Mouse (Mus musculus): Measurements from ENCODE around the gene Grm2.

Gene Grm2

GRCm38 (mm10) chr9:106655884-106656720 is at the start of gene Grm2:
Gene Grm2, minus strand, starts transcription at chr9:106656082.
- DNase-seq (ENCODE audit: extremely low read depth, low read depth, low spot score) = no peak

- DNase-seq (ENCODE audit: extremely low read depth, low read depth, low spot score) = no peak
Observed at GRCm38 (mm10) chr9:106692973-106693481, 37.1 kb upstream of the Grm2 start.

DNA sequence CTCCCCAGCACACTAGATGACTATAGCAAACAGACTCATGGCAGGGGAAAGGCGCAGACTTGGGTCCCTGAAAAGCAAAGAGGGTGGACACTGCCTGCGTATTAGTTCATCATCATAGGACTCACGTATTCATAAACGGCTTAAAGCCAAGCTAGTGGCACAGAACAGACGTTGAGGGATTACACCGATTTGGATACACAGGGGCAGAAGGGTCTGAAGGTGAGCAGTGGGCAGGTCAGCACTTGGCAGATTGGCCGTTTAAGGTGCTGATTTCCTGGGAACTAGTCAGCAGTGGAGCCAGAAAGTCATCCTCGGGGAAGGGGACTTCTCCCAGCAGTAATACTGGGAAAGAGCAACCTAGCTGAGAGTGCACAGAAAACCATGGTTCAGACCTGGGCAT is 33.0 kb upstream of the Grm2 start:
- DNase-seq (ENCODE audit: extremely low read depth, low read depth, low spot score) = no peak

DNA sequence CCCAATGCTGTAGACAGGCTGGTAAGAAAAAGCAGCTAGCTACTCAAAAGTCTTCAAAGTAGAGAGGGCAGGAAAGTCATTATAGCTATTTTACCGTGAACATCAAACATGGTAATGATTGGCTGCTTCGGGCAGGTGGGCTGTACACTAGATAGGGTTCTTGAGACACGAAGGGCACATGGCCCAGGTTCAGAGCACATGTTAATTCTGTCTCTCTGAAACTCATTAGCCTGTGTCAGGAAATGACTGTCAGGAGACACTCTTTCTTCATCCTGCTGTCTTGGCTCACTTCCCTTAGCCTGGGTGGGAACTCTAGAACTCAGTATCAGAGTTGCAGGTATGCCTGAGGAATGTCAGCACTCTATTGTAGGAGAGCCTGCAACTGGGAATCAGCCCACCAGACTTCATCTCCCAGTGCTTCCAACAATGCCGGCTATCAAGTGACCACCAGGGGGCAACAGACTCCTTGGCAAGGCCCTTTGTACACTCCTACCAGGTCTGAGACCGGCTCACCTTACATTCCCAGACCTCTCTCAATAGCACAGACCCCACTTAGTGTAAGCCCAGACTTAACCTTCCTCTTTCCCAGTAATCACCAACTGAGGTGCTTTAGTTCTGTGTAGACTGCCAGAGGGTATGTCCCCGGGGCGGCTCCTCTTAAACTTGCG is 31.2 kb upstream of the Grm2 start:
- DNase-seq (ENCODE audit: extremely low read depth, low read depth, low spot score) = no peak

DNA sequence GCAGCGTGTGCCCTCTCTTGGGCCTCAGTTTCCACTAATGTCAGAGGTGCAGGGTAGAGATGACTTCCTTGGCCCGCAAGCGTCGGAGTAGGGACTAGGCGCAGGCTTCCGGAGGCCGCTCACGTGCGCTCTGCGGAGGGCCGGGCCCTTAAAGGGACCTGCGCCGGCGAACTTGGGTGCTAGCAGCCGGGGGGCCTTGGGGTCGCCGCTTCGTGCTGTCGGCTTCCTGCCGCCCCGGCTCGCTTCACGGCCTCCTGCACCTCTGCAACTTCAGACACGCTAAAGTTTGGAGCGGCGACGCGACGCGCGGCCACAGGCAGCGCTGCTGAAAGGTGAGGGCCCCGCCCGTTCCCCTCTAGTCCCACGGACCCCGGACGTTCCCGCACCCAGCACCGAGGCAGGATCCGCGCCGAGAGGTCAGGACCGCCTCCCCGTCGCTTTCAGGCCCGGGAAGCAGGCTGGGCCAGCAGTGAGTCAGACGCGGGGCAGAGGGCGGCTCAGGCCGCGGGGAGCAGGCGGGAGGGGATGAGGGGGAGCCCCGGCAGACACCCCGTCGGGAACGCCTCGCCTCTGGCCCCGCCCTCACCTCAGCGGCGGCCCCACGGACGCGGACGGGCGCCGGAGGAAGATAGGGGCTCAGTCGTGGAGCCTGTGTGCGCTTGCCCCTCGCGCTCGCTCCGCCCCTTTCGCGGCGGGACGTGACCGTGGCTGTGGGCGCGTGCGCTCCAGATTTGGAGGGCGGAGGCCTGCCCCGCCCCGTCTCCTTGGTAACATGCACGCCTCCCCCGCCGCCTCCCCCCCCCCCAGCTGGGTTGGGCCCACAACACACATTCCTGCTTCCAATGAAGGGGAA is 29.6 kb upstream of the Grm2 start, which contains the start of gene Tex264:
Tex264 (minus strand) TSS at position 679 of the 853 bp plus-strand sequence.
- DNase-seq (ENCODE audit: extremely low read depth, low read depth, low spot score) = no peak

GRCm38 (mm10) chr9:106684918-106685248 is 29.0 kb upstream of the Grm2 start:
- no peak for DNase-seq (ENCODE audit: extremely low read depth, low read depth, low spot score)

DNA sequence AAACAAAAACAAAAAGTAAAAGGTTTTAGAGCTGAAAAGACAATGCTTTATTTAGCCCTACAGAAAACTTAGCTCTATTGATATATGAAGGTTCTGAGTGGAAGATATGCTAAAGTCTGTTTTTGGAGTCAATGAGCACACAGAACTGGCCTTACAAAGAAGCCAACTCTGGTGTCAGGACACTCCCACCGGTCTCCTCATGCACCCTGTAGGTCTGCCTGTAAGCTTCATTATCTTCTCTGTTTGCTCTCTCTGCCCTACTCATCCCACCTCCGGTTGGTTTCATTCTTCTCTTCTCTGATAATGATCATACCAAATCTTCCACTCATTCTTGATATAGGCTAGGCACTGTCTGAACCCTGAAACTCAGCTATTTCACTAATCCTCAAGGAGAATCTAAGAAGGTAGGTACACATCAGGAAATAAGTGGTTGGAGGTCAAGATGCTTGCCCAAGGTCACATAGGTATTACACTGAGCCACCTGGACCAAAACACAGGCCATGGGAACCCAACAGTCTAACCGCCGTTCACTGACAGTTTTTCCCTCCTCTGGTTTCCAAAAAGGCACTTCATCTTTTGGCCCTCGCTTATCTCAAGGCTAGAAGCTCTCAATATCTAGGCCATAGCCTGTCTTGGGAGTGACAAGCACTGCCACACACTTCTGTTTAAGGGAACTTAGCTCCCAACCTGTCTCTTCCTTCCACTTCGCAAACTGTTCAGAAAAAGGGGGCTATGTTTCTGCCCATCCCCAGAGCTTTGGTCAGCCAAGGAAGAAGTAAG is 28.4 kb upstream of the Grm2 start:
- DNase-seq (ENCODE audit: extremely low read depth, low read depth, low spot score) = no peak

DNA sequence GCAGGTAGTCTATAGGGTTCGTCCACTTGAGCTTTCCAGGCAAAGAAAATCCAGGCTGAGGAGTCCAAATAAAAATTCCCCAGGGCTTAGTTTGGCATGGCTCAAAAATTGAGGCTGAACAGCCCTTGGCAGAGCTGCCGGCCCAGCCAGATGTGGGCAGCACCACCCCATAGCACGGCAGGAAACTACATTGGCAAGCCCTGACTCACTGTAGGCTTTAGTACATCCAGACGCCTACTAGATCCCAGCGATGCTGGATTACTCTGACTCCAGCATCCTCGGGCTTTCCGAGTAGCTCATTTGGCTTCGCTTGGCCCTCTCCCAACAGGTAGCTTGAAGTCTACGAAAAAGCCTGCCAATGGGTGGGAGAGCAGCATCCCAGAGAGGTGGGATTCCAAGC is 25.1 kb upstream of the Grm2 start:
- DNase-seq (ENCODE audit: extremely low read depth, low read depth, low spot score) = peak; percentile 23

DNA sequence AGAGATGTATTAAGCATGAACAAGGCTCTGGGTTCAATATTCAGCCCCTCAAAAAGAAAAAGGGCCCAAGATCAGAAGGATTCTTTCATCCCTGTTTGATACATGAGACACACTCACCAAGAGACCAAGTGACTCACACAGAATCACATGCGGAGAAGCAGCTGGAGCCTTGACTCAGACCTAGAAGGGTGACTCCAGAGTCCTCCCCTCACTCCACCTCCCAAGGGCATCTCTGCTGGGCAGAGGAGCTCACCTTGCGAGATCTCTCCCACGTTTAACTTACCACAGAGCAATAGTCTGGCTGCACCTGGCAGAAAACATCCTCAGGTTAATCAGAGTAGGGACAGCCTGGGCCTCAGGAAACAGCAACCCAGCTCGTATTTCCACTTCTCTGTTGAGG is 22.4 kb upstream of the Grm2 start:
- DNase-seq (ENCODE audit: extremely low read depth, low read depth, low spot score) = peak; percentile 57

- peak; percentile 28 for DNase-seq (ENCODE audit: extremely low read depth, low read depth, low spot score)
Observed at GRCm38 (mm10) chr9:106677702-106678101, 21.8 kb upstream of the Grm2 start.

DNA sequence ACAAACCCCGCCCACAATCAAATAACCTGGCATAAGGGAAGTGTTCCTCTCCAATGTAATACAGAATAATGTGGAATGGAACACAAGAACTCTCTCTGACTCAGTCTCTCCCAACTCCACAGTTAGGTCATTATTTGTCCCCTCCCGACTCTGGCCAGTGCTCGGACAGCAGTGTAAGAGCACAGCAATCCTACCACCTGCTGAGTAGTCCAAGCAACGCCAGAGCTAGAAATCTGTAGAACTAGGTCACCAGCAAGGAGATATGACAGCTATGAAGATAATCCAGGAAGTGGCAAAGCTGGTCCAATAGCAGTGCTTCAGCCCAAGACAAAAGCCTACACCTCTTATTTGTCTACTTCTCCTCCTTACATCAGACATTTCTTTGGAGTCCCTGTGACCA is 20.7 kb upstream of the Grm2 start:
- DNase-seq (ENCODE audit: extremely low read depth, low read depth, low spot score) = no peak

DNA sequence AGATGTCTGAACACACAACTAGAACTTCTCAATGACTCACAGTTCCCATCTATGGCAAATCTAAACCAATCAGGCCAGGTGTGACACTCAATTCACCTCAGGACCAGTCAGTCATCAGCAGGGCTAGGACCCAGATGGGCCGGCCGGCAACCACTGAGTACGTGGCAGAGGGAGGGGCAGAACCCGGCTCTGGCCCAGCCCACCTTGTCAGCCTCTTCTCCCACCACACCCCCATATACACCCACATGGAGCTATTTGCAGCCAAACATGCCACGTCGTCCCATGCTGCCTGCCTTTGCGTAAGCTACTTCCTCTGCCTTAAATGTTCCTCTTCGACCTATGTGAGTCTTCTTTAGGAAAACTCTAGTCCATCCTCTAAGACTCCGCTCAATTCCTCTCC is 20.1 kb upstream of the Grm2 start:
- DNase-seq (ENCODE audit: extremely low read depth, low read depth, low spot score) = no peak

GRCm38 (mm10) chr9:106675480-106675879 is 19.6 kb upstream of the Grm2 start:
- DNase-seq (ENCODE audit: extremely low read depth, low read depth, low spot score) = peak; percentile 26

DNA sequence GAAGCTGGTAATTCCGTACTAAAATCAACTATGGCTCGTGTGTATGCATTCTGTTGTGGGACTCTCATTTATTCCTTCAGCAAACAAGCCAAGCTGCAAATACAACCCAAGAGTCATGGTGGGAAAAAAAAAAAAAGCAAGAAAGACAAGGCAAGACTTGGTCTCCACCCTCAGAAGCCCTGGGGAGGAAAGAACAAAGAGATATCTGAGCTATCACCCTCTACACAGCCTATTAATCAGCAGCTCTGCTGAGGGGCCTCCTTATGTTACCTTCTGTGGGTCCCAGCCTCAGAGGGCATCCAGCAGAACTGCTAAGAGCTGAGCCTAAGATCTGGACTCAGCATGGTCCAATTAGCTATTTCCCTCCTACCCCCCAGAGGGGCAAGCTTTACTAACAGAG is 18.0 kb upstream of the Grm2 start:
- no peak for DNase-seq (ENCODE audit: extremely low read depth, low read depth, low spot score)

DNA sequence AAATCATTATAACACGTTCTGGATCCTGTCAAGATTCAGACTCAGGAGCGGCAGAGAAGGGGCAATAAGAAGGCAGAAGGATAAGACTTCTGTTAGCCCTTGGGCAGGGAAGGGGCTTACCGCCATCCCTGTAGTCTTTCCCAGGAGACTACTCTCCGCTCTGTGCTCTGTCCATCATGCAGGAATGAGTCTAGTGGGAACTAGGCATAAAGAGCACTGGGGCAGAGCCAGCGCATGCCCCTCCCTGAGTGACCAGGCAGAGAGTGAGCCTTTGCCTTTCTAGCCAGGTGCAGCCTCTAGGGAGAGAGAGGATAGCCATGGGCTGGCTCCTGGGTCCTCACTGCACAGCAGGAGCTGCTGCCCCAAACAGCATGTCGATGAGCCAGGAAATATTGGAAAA is 9.0 kb upstream of the Grm2 start:
- no peak for DNase-seq (ENCODE audit: extremely low read depth, low read depth, low spot score)

DNA sequence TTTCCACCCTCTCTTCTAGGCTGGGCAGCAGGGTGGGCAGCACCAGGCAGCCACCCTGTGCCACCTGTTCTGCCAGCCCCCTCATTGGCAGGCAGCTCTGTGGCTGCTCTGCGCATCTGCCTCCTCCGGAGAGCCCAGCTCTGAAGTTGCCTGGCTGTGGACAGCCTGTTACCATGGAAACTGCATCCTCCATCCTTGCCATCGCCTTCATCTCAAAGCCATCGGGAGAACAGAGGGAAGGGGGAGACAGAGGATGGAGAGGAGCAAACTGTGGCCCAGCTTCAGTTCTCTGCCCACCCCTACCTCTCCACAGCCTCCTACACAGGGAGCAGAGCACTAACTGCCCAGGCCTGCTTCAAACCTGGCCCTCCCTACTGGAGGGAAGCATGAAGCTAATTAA is 8.6 kb upstream of the Grm2 start:
- no peak for DNase-seq (ENCODE audit: extremely low read depth, low read depth, low spot score)

DNA sequence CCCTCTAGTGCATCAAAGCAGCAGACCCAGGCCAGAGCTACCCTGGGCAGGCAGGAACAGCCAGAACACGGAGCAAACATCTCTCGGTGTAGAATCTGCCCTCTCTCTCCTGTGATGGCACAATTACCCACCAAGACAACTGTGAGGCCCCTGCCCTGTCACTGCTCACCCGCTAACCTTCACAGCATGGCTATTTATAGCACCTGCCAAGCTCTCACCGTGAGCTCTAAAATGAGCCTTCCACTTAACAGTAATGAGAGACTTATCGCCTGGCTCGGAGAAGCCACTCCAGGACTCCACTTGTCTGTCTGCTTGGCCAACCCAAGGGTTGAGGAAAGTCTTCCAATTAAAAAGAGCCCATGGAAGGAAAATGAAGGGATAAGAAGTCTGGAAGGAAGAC is 7.3 kb upstream of the Grm2 start:
- DNase-seq (ENCODE audit: extremely low read depth, low read depth, low spot score) = no peak

DNA sequence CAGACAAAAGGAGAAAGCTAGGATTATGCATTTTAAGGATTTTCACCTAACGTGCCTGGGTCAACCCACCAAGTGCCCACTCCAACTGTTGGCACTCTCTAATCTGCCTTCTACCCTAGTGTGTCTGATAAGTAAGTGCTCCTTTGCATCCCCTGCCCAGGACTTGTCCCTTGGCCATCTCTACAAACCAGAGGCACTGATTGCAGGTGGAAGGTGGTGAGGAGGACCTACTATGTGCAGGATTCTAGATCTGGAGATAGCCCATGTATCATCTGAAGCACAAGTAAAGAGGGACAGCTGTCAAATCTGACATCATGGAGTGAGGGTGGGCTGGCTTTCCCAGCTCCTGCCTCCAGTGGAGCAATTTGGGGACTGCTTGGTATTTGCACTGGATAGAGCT is 4.1 kb upstream of the Grm2 start:
- DNase-seq (ENCODE audit: extremely low read depth, low read depth, low spot score) = no peak

DNA sequence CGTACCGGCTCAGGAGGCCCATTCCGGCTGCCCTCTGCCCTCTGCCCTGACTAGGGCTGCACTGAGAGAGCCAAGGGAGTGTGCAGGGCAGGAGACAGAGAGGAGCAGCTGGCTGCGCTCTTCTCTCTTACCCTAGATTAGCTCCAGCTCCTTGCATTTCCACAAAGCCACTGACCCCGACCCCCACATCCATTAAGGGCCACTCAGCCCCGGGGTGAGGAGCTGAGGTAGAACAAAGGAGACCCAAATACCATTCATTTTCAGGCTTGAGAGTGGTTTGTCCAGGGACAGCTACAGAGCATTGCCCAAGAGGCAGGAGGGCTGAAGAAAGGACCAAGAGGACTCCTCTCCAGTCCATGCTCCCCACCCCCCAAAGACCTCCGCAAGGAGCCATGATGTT is 3.6 kb upstream of the Grm2 start:
- DNase-seq (ENCODE audit: extremely low read depth, low read depth, low spot score) = no peak

DNA sequence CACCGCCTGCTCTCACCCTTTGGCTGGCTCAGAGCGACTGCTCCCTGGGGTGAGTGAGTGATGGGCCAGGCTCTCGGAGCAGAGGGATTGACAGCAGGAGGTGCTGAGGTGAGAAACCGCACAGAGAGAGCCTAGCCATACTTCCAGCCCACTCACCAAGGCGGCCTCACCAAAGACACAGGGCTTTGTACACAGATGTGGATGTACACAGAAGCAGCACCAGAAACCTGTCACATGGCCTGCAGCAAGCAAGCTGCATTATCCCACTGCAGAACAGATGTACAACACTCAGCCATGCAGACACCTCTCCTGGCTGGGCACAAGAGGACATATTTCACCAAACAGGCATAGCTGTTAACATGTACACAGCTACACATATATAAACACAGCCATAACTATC is 1.7 kb upstream of the Grm2 start:
- no peak for DNase-seq (ENCODE audit: extremely low read depth, low read depth, low spot score)

GRCm38 (mm10) chr9:106656820-106657219 is 938 bp upstream of the Grm2 start:
- no peak for DNase-seq (ENCODE audit: extremely low read depth, low read depth, low spot score)

Data from fat pad, adult 2 months (tissue).